Mouse (Mus musculus): ENCODE data around the gene E130309D02Rik.

Gene E130309D02Rik

GRCm38 (mm10) chr5:143265409-143265808 lies 49.8 kb downstream of the E130309D02Rik start:
- no peak for DNase-seq

GRCm38 (mm10) chr5:143264689-143265088 lies 50.5 kb downstream of the E130309D02Rik start:
- DNase-seq: no peak

GRCm38 (mm10) chr5:143261636-143262035 lies 53.5 kb downstream of the E130309D02Rik start:
- DNase-seq: no peak

- no peak for DNase-seq
Observed at GRCm38 (mm10) chr5:143255802-143256201, 59.4 kb downstream of the E130309D02Rik start.

GRCm38 (mm10) chr5:143255131-143255519 lies 60.0 kb downstream of the E130309D02Rik start:
- DNase-seq: no peak

GRCm38 (mm10) chr5:143254487-143255130 lies 60.6 kb downstream of the E130309D02Rik start:
- no peak for DNase-seq

- no peak for DNase-seq
Observed at GRCm38 (mm10) chr5:143253881-143254486, 61.2 kb downstream of the E130309D02Rik start.

- no peak for DNase-seq
Observed at GRCm38 (mm10) chr5:143253186-143253880, 61.8 kb downstream of the E130309D02Rik start.

- DNase-seq: no peak
Observed at GRCm38 (mm10) chr5:143252791-143253185, 62.4 kb downstream of the E130309D02Rik start.

GRCm38 (mm10) chr5:143252039-143252438 lies 63.1 kb downstream of the E130309D02Rik start:
- DNase-seq: no peak
